Mouse (Mus musculus) heart, embryonic 16.5 days (tissue): Measurements from ENCODE around the gene Oas1a. TPM values are rescaled to one million over a fixed set of nuclear protein-coding genes. Genes with fewer than 3 reads are reported as not detected.
"Not testable (repeated sequence)": the region's sequence is repeated elsewhere in the genome, so short reads cannot be mapped to it uniquely, and the experiment has no call there.

ENCODE experiments used
- ATAC-seq: fragments of 200-750 bp; cut with Nextera tagmentation; replicated peaks from 2 replicates; pipeline ENCODE4 v1.8.0; 2017; ENCODE audit warnings: moderate number of reproducible peaks; ENCODE audit not compliant: insufficient read depth, low FRiP score; ENCODE audit errors: extremely low read depth
- H3K27ac ChIP-seq: fragments of 300-500 bp; sonication (generic); 2 replicates; pipeline ENCODE4 v1.5.1; 2014; ENCODE audit warnings: mild to moderate bottlenecking, low read length, control low read depth, moderate library complexity
- H3K27me3 ChIP-seq: fragments of 300-500 bp; sonication (generic); 2 replicates; pipeline ENCODE4 v1.6.1; 2014; ENCODE audit warnings: low read length, mixed read lengths; ENCODE audit not compliant: control insufficient read depth, insufficient read depth
- H3K36me3 ChIP-seq: fragments of 300-500 bp; sonication (generic); 2 replicates; pipeline ENCODE4 v1.6.1; 2014; ENCODE audit not compliant: control insufficient read depth, insufficient read depth
- H3K4me1 ChIP-seq: fragments of 300-500 bp; sonication (generic); 2 replicates; pipeline ENCODE4 v1.6.1; 2014; ENCODE audit warnings: low read length, mixed read lengths; ENCODE audit not compliant: control insufficient read depth, insufficient read depth
- H3K4me2 ChIP-seq: fragments of 300-500 bp; sonication (generic); 2 replicates; pipeline ENCODE4 v1.6.1; 2014; ENCODE audit warnings: low read depth, mild to moderate bottlenecking, control low read depth, low read length
- H3K4me3 ChIP-seq: fragments of 300-500 bp; sonication (generic); 2 replicates; pipeline ENCODE4 v1.5.1; 2014; ENCODE audit warnings: mild to moderate bottlenecking, control low read depth, low read length
- H3K9ac ChIP-seq: fragments of 300-500 bp; sonication (generic); 2 replicates; pipeline ENCODE4 v1.6.1; 2014; ENCODE audit warnings: low read length, control low read depth
- H3K9me3 ChIP-seq: fragments of 300-500 bp; sonication (generic); replicated peaks from 2 replicates; pipeline ENCODE4 v1.6.1; 2016; ENCODE audit warnings: low read length; ENCODE audit not compliant: control insufficient read depth
- WGBS: fragments of 180-500 bp; shearing (Covaris S2); extraction: QIAGEN DNeasy Blood & Tissue Kit; methylation state at CpG from one replicate; pipeline ENCODE4 v1.1.7; 2014; 5-methylcytosine and 5-hydroxymethylcytosine counted together
- polyA plus RNA-seq: library from polyadenylated mRNA; unstranded; fragments of >200 nt; fragmentation: Nextera tagmentation; extraction: Ambion mirVana; gene quantifications from 2 replicates; pipeline ENCODE4 v1.2.1, GENCODE M21; 2015

The Oas1a gene
- polyA plus RNA-seq, 1 experiment from 2014 or later: 2.4 TPM

- 82% methylated on average over 4 of the region's 4 CpGs for WGBS
- ATAC-seq, H3K9me3 ChIP-seq, H3K27ac ChIP-seq, H3K4me2 ChIP-seq, H3K27me3 ChIP-seq, H3K9ac ChIP-seq, H3K4me3 ChIP-seq, H3K36me3 ChIP-seq, H3K4me1 ChIP-seq: not testable (repeated sequence)
Measured at GRCm38 (mm10) chr5:120924520-120924919, 17.2 kb upstream of the Oas1a start.

DNA sequence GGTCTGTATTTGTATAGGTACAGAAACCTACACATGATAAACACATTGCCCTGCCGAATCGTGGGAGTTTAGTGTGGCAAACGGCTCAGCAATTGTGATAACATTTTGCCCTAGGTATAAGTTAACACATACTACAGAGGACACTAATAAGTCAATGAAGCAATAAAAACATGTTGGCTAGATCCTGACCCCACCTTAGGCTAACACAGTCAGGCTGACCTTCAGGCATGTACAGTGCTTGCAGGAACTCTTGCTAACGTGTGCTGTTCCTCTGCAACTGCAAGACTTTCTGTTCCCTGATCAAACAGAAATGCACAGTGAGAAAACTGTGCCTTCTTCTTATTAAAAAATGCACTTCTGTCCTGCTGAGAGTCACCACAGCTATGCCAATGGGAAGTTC, 16.6 kb upstream of the Oas1a start:
- no peak overlapping the region for H3K4me2 ChIP-seq
- ATAC-seq: no peak
- no peaks in the 10 kb centered on the region for H3K27me3 ChIP-seq
- 69% methylated on average over 4 of the region's 4 CpGs for WGBS
- H3K9ac ChIP-seq: no peak overlapping the region
- no peaks in the 10 kb centered on the region for H3K36me3 ChIP-seq
- no peak overlapping the region for H3K4me3 ChIP-seq
- H3K4me1 ChIP-seq: no peaks in the 10 kb centered on the region
- H3K9me3 ChIP-seq: no peaks in the 10 kb centered on the region
- no peak overlapping the region for H3K27ac ChIP-seq

DNA sequence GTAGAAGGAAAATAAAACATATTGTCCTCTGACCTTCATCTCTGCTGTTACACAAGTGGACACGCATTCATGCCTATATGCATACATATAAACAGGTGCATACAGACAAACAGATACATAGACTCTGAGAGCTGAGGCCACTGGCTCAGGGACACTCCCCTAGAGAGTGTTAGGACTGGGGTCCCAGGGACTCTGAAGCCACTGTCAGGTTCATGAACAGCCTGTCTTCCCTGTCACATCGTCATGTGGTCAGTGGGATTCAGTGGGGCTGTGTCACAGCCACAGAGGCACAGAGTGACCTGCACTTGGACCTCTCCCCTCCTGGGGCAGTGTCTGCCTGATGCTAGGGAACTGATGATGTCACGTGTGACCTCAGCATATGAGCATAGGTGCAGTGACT, 13.0 kb upstream of the Oas1a start:
- H3K27me3 ChIP-seq: no peaks in the 10 kb centered on the region
- no peak overlapping the region for H3K4me3 ChIP-seq
- H3K9me3 ChIP-seq: 0 out of 2 replicates have a peak, but pooled peaks cover 3% of the 10 kb centered on the region
- no peak for ATAC-seq
- no peaks in the 10 kb centered on the region for H3K36me3 ChIP-seq
- H3K27ac ChIP-seq: no peak overlapping the region
- WGBS: 74% methylated on average over 3 of the region's 3 CpGs
- no peak overlapping the region for H3K9ac ChIP-seq
- no peak overlapping the region for H3K4me2 ChIP-seq
- no peaks in the 10 kb centered on the region for H3K4me1 ChIP-seq

- 65% methylated on average over 2 of the region's 2 CpGs for WGBS
- H3K4me2 ChIP-seq, H3K27me3 ChIP-seq, H3K36me3 ChIP-seq, H3K4me1 ChIP-seq, H3K4me3 ChIP-seq, H3K27ac ChIP-seq, ATAC-seq, H3K9me3 ChIP-seq, H3K9ac ChIP-seq: not testable (repeated sequence)
Measured at GRCm38 (mm10) chr5:120919156-120919935, 12.0 kb upstream of the Oas1a start.

DNA sequence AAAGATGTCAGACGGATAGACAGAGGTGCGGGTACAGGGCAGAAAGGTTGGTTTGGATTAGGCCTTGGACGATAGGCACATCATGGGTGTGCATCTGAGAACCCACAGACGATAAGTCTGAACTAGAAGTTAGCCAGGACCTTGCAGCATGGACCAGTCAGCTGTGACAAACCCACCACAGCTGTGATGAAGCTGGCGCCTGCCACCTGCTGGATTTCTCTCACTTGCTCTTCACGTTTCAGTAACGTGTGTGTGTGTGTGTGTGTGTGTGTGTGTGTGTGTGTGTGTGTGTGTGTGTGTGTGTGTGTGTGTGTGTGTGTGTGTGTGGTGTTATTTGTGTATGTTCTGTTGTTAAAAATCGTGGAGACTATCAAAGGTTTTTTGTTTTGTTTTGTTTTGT, 6.9 kb upstream of the Oas1a start, which contains the start of gene Oas1d:
Oas1d (plus strand) TSS at position 333 of the 400 bp plus-strand sequence.
- not testable (repeated sequence) for H3K27ac ChIP-seq, H3K9ac ChIP-seq, H3K27me3 ChIP-seq, ATAC-seq, H3K4me1 ChIP-seq, H3K4me2 ChIP-seq, H3K9me3 ChIP-seq, H3K4me3 ChIP-seq, H3K36me3 ChIP-seq
- WGBS: 45% methylated on average over 8 of the region's 8 CpGs

- H3K4me3 ChIP-seq: no peak overlapping the region
- H3K4me1 ChIP-seq: no peaks in the 10 kb centered on the region
- H3K9me3 ChIP-seq: no peaks in the 10 kb centered on the region
- ATAC-seq: no peak
- H3K9ac ChIP-seq: no peak overlapping the region
- no peak overlapping the region for H3K27ac ChIP-seq
- H3K27me3 ChIP-seq: no peaks in the 10 kb centered on the region
- no peak overlapping the region for H3K4me2 ChIP-seq
- WGBS: 42% methylated on average over 7 of the region's 7 CpGs
- no peaks in the 10 kb centered on the region for H3K36me3 ChIP-seq
Measured at GRCm38 (mm10) chr5:120908196-120908920, 1.0 kb upstream of the Oas1a start.

GRCm38 (mm10) chr5:120902056-120902455, 5.3 kb downstream of the Oas1a start:
- Histone ChIP-seq H3K36me3 (no peaks in the 10 kb centered on the region), H3K9ac (no peak overlapping the region), H3K27ac (no peak overlapping the region), H3K4me2 (no peak overlapping the region), H3K9me3 (no peaks in the 10 kb centered on the region; the same call in 1 of the 2 replicates), H3K27me3 (no peaks in the 10 kb centered on the region), H3K4me3 (no peak overlapping the region), H3K4me1 (no peaks in the 10 kb centered on the region)
- 83% methylated on average over 5 of the region's 5 CpGs for WGBS
- ATAC-seq: no peak

DNA sequence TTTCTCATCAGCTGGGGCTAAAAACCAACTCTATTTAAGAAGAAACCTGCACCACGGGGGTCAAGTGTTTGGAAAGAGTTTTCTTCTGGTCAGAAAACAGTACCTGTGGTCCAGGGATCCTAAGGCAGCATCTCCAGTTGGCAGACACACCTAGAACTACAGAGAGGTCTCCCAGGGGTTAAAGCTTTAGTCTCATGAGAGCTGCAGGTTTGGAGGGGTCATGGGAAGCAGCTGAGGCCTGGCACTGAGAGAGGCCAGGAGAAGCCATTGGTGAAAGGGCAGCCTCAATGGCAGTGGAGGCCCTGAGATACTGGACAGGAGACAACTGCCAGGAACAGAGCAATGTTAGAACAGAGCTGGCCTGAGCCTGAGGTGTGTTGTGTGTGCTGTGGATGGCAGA, 6.7 kb downstream of the Oas1a start:
- H3K4me2 ChIP-seq: no peak overlapping the region
- no peaks in the 10 kb centered on the region for H3K4me1 ChIP-seq
- H3K9ac ChIP-seq: no peak overlapping the region
- ATAC-seq: no peak
- H3K9me3 ChIP-seq: no peaks in the 10 kb centered on the region; the same call in 1 of the 2 replicates
- H3K27me3 ChIP-seq: no peaks in the 10 kb centered on the region
- H3K4me3 ChIP-seq: no peak overlapping the region
- no peaks in the 10 kb centered on the region for H3K36me3 ChIP-seq
- no peak overlapping the region for H3K27ac ChIP-seq
- 41% methylated on average over 1 of the region's 1 CpGs for WGBS

DNA sequence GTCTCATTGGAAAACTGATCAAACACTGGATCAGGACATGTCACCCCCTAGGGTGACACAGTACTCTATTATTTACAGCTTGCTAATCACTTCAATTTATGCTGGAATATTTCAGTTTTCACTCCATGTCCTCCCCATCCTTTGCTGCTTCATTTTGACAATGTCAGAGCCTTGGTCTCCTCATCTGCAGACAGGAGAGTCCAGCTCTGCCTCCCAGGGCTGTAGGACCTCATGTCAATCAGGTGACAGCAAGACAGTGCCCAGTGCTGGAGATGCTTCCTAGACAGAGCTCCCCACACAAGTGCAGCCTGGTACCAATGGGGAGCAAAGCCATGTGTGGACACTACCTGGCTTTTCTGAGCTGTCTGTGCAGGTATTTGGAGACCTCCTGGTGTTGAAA, 8.6 kb downstream of the Oas1a start:
- no peak overlapping the region for H3K4me3 ChIP-seq
- no peak overlapping the region for H3K27ac ChIP-seq
- H3K4me1 ChIP-seq: no peaks in the 10 kb centered on the region
- no peak overlapping the region for H3K9ac ChIP-seq
- H3K9me3 ChIP-seq: no peaks in the 10 kb centered on the region; the same call in 1 of the 2 replicates
- H3K27me3 ChIP-seq: no peaks in the 10 kb centered on the region
- ATAC-seq: no peak
- H3K36me3 ChIP-seq: no peaks in the 10 kb centered on the region
- H3K4me2 ChIP-seq: no peak overlapping the region
